Mouse (Mus musculus) hindbrain, embryonic 14.5 days (tissue): ENCODE data around the gene Ifitm3. TPM values are rescaled to one million over a fixed set of nuclear protein-coding genes. Genes with fewer than 3 reads are reported as not detected.

Source experiments
- polyA plus RNA-seq: library from polyadenylated mRNA; unstranded; fragments of >200 nt; fragmentation: Nextera tagmentation; extraction: Ambion mirVana; gene quantifications from 2 replicates; pipeline ENCODE4 v1.2.1, GENCODE M21; 2014

The Ifitm3 gene
- polyA plus RNA-seq, 1 experiment from 2014 or later = 45.1 TPM

Other genes starting within 250 kb of the Ifitm3 start
- not detected in 2 replicates for gene Cyp2e1, start 247.0 kb downstream of the Ifitm3 start, polyA plus RNA-seq
- gene Syce1, start 222.9 kb downstream of the Ifitm3 start, polyA plus RNA-seq = 0.47 and 0.62 TPM in 2 replicates
- 33.7 and 33.9 TPM in 2 replicates for gene Zfp941, start 188.6 kb downstream of the Ifitm3 start, polyA plus RNA-seq
- 0.31 TPM in 1 of 2 replicates, not detected in the other for gene Urah, start 175.8 kb downstream of the Ifitm3 start, polyA plus RNA-seq
- not detected in 2 replicates for gene Scgb1c1, start 165.2 kb downstream of the Ifitm3 start, polyA plus RNA-seq
- 0.14 TPM in 1 of 2 replicates, not detected in the other for gene Odf3, start 163.0 kb downstream of the Ifitm3 start, polyA plus RNA-seq
- gene Gm45785, start 154.4 kb downstream of the Ifitm3 start, polyA plus RNA-seq = 0.35 TPM in 1 of 2 replicates, not detected in the other
- 92.8 and 96.6 TPM in 2 replicates for gene Ric8a, start 153.8 kb downstream of the Ifitm3 start, polyA plus RNA-seq
- gene Bet1l, start 153.2 kb downstream of the Ifitm3 start, polyA plus RNA-seq = 40.1 and 50.5 TPM in 2 replicates
- 177 and 185 TPM in 2 replicates for gene Psmd13, start 128.8 kb downstream of the Ifitm3 start, polyA plus RNA-seq
- 44.4 and 47.5 TPM in 2 replicates for gene Sirt3, start 128.5 kb downstream of the Ifitm3 start, polyA plus RNA-seq
- not detected in 2 replicates for gene Cox8b, start 110.3 kb downstream of the Ifitm3 start, polyA plus RNA-seq
- gene Nlrp6, start 89.9 kb downstream of the Ifitm3 start, polyA plus RNA-seq = 0.60 and 1.4 TPM in 2 replicates
- gene Pgghg, start 69.4 kb downstream of the Ifitm3 start, polyA plus RNA-seq = 8.2 and 9.2 TPM in 2 replicates
- gene Ifitm5, start 60.5 kb downstream of the Ifitm3 start, polyA plus RNA-seq = 0.55 TPM in 1 of 2 replicates, not detected in the other
- not detected in 2 replicates for gene Gm45717, start 54.8 kb downstream of the Ifitm3 start, polyA plus RNA-seq
- 201 and 234 TPM in 2 replicates for gene Ifitm2, start 54.8 kb downstream of the Ifitm3 start, polyA plus RNA-seq
- gene Ifitm1, start 43.5 kb downstream of the Ifitm3 start, polyA plus RNA-seq = 16.8 and 21.9 TPM in 2 replicates
- 0.95 and 1.1 TPM in 2 replicates for gene Ifitm6, start 7.2 kb upstream of the Ifitm3 start, polyA plus RNA-seq
- not detected in 2 replicates for gene Gm17387, start 18.4 kb upstream of the Ifitm3 start, polyA plus RNA-seq
- gene B4galnt4, start 50.3 kb upstream of the Ifitm3 start, polyA plus RNA-seq = 38.4 and 41.5 TPM in 2 replicates
- not detected in 2 replicates for gene Pkp3, start 67.4 kb upstream of the Ifitm3 start, polyA plus RNA-seq
- 2.5 and 3.1 TPM in 2 replicates for gene Sigirr, start 89.8 kb upstream of the Ifitm3 start, polyA plus RNA-seq
- 0.27 and 0.32 TPM in 2 replicates for gene Ano9, start 107.0 kb upstream of the Ifitm3 start, polyA plus RNA-seq
- 86.1 and 92.0 TPM in 2 replicates for gene Ptdss2, start 111.6 kb upstream of the Ifitm3 start, polyA plus RNA-seq
- gene Rnh1, start 162.1 kb upstream of the Ifitm3 start, polyA plus RNA-seq = 53.5 and 56.1 TPM in 2 replicates
- 168 and 187 TPM in 2 replicates for gene Hras, start 183.2 kb upstream of the Ifitm3 start, polyA plus RNA-seq
- gene Lrrc56, start 183.4 kb upstream of the Ifitm3 start, polyA plus RNA-seq = 6.6 and 7.6 TPM in 2 replicates
- gene Lmntd2, start 203.3 kb upstream of the Ifitm3 start, polyA plus RNA-seq = 0.20 and 0.66 TPM in 2 replicates
- gene Rassf7, start 205.1 kb upstream of the Ifitm3 start, polyA plus RNA-seq = 20.2 and 23.5 TPM in 2 replicates
- 61.8 and 63.5 TPM in 2 replicates for gene Phrf1, start 218.0 kb upstream of the Ifitm3 start, polyA plus RNA-seq